21 mouse cellular contexts compared by ENCODE assay signal in genomic region chr16:91772586-91772985, GRCm38 (mm10). TPM values are rescaled to one million over a fixed set of nuclear protein-coding genes. Genes with fewer than 3 reads are reported as not detected.
DNase-seq lines count a peak whose midpoint lies in the region; ATAC-seq lines count a peak whose summit lies in the region.
"Had no signal": no experiment of that assay in that cellular context is flagged by ENCODE, and none has a peak within 500 bp of the region (broad histone marks: within the 10 kb centered on the region; RNA-seq: fewer than 3 reads in every experiment).

No protein-coding gene starts in this region.

- ATAC-seq in kidney, embryonic 16.5 days (ENCODE audit: low FRiP score, low TSS enrichment), result no peak
- ATAC-seq in hindbrain, embryonic 15.5 days (ENCODE audit: low FRiP score, low read depth), result no peak
- ATAC-seq: CD4-positive, CD25-positive, alpha-beta regulatory T cell, adult 4 months; forebrain, postnatal 0 days had no signal

- H3K9me3 ChIP-seq in heart, embryonic 10.5 days, result no peaks in the 10 kb centered on the region
- no peaks in the 10 kb centered on the region for H3K9me3 ChIP-seq in kidney, embryonic 16.5 days (ENCODE audit: low read length)
- no peaks in the 10 kb centered on the region for H3K9me3 ChIP-seq in hindbrain, embryonic 15.5 days
- H3K9me3 ChIP-seq: embryonic facial prominence, embryonic 10.5 days; G1E had no signal

- intact Hi-C loops in heart, postnatal 14 days (cut with DNase I), result no loop called here

- H3K27ac ChIP-seq in heart, embryonic 10.5 days, result no peak overlapping the region
- 0 out of 2 replicates have a peak overlapping the region, but pooled peaks have one; percentile 24 for H3K27ac ChIP-seq in kidney, embryonic 16.5 days (ENCODE audit: low read length)
- H3K27ac ChIP-seq in hindbrain, embryonic 15.5 days (replicated peaks), result 0 out of 2 replicates have a peak overlapping the region, but pooled peaks have one; percentile 45
- H3K27ac ChIP-seq: embryonic facial prominence, embryonic 10.5 days had no signal

- no peak overlapping the region for H3K4me2 ChIP-seq in kidney, embryonic 16.5 days (replicated peaks; ENCODE audit: low read depth, low read length)
- H3K4me2 ChIP-seq in hindbrain, embryonic 15.5 days, result no peak overlapping the region

- H3K4me3 ChIP-seq in heart, embryonic 10.5 days, result no peak overlapping the region
- H3K4me3 ChIP-seq in kidney, embryonic 16.5 days (ENCODE audit: low read length), result no peak overlapping the region
- no peak overlapping the region for H3K4me3 ChIP-seq in hindbrain, embryonic 15.5 days
- H3K4me3 ChIP-seq: embryonic facial prominence, embryonic 10.5 days had no signal

- H3K27me3 ChIP-seq in heart, embryonic 10.5 days (ENCODE audit: insufficient read depth, poor library complexity, severe bottlenecking), result no peaks in the 10 kb centered on the region
- H3K27me3 ChIP-seq in kidney, embryonic 16.5 days (ENCODE audit: insufficient read depth, low read length), result no peaks in the 10 kb centered on the region
- H3K27me3 ChIP-seq in hindbrain, embryonic 15.5 days, result no peaks in the 10 kb centered on the region

- 85% methylated on average over 7 of the region's 7 CpGs for WGBS in heart, embryonic 10.5 days
- WGBS in kidney, embryonic 16.5 days, result 76% methylated on average over 7 of the region's 7 CpGs
- 63% methylated on average over 7 of the region's 7 CpGs for WGBS in hindbrain, embryonic 15.5 days

- H3K4me1 ChIP-seq in heart, embryonic 10.5 days, result peaks cover 43% of the 10 kb centered on the region
- H3K4me1 ChIP-seq in kidney, embryonic 16.5 days (ENCODE audit: insufficient read depth, low read length), result no peaks in the 10 kb centered on the region; the same call in 1 of the 2 replicates
- H3K4me1 ChIP-seq in hindbrain, embryonic 15.5 days (replicated peaks), result peaks cover 55% of the 10 kb centered on the region

- peaks cover 4% of the 10 kb centered on the region; the same call in 1 of the 2 replicates for H3K36me3 ChIP-seq in heart, embryonic 10.5 days
- no peaks in the 10 kb centered on the region for H3K36me3 ChIP-seq in kidney, embryonic 16.5 days (ENCODE audit: insufficient read depth, low read length)
- no peaks in the 10 kb centered on the region for H3K36me3 ChIP-seq in hindbrain, embryonic 15.5 days

- DNase-seq in cerebellum, postnatal 10 days, result peak; percentile 35 to 59
- DNase-seq in cerebellum, adult 11-12 months, result no peak
- DNase-seq in heart, embryonic 10.5 days (ENCODE audit: low spot score), result peak; percentile 63
- DNase-seq in heart, postnatal 14 days, result no peak
- DNase-seq in kidney, postnatal 4 days, result no peak
- no peak for DNase-seq in c-Kit-positive CD71-positive TER-119-positive erythroid progenitor cells, embryonic 14.5 days (ENCODE audit: low spot score)
- DNase-seq: adrenal gland, adult 8-10 months; adrenal gland, postnatal 36 days; B cell, adult 2 months; cerebellum, adult 11 months; cerebellum, adult 9-10 months; cerebellum, postnatal 36 days; forebrain, postnatal 0 days; gastrocnemius, postnatal 14 days; heart, postnatal 10 days; kidney, adult 2 months had no signal

- H3K9ac ChIP-seq in kidney, embryonic 16.5 days (replicated peaks; ENCODE audit: low read length), result no peak overlapping the region
- no peak overlapping the region for H3K9ac ChIP-seq in hindbrain, embryonic 15.5 days
- H3K9ac ChIP-seq: forebrain, postnatal 0 days had no signal

RNA-seq across cellular contexts. Expression of gene Itsn1, which starts 43.5 kb away (rescaled TPM):
- polyA plus RNA-seq in heart, embryonic 10.5 days (2016; fragmentation: Nextera tagmentation; extraction: Ambion mirVana), result 26.0 and 26.5 TPM in 2 replicates
- total RNA-seq in heart, postnatal 14 days (2021), result 10 to 100 TPM; 40.5 to 53.6 TPM
- 24.3 and 25.7 TPM in 2 replicates for polyA plus RNA-seq in kidney, embryonic 16.5 days (2015; fragmentation: Nextera tagmentation; extraction: Ambion mirVana)
- 57.8 and 60.2 TPM in 2 replicates for polyA plus RNA-seq in hindbrain, embryonic 15.5 days (2015; fragmentation: Nextera tagmentation; extraction: Ambion mirVana)

RNA-seq across cellular contexts. Expression of gene Cryzl1, which starts 43.8 kb away (rescaled TPM):
- 58.0 and 60.3 TPM in 2 replicates for polyA plus RNA-seq in heart, embryonic 10.5 days (2016; fragmentation: Nextera tagmentation; extraction: Ambion mirVana)
- 10 to 100 TPM; 23.6 to 26.4 TPM for total RNA-seq in heart, postnatal 14 days (2021)
- 73.9 and 80.8 TPM in 2 replicates for polyA plus RNA-seq in kidney, embryonic 16.5 days (2015; fragmentation: Nextera tagmentation; extraction: Ambion mirVana)
- 92.8 and 93.4 TPM in 2 replicates for polyA plus RNA-seq in hindbrain, embryonic 15.5 days (2015; fragmentation: Nextera tagmentation; extraction: Ambion mirVana)

Comparison
In these comparisons a context has a peak if more than half of its experiments do, and no peak if none do; other contexts are left out.
1. DNase-seq: peak in cerebellum, postnatal 10 days (2 of 2) and heart, embryonic 10.5 days (single experiment); none in cerebellum, adult 11-12 months (single experiment), heart, postnatal 14 days (0 of 2), kidney, postnatal 4 days (0 of 2) and c-Kit-positive CD71-positive TER-119-positive erythroid progenitor cells, embryonic 14.5 days (single experiment).